Mouse (Mus musculus) small intestine, adult 2 months (tissue): ENCODE results near the gene Gm10563.

ENCODE experiments used
- CTCF ChIP-seq: fragments of 200-500 bp; IDR thresholded peaks from 2 replicates; pipeline ENCODE4 v1.5.1; 2012; ENCODE audit warnings: low read depth, mild to moderate bottlenecking, control low read depth, inconsistent platforms, low read length, moderate library complexity, mixed read lengths; ENCODE audit not compliant: insufficient replicate concordance, insufficient read length; ENCODE audit errors: extremely low read depth
- POLR2A ChIP-seq: fragments of 200-500 bp; IDR thresholded peaks from 2 replicates; pipeline ENCODE4 v1.6.1; 2012; ENCODE audit warnings: low read depth, mild to moderate bottlenecking, control low read depth, inconsistent platforms, low read length, moderate library complexity

DNA sequence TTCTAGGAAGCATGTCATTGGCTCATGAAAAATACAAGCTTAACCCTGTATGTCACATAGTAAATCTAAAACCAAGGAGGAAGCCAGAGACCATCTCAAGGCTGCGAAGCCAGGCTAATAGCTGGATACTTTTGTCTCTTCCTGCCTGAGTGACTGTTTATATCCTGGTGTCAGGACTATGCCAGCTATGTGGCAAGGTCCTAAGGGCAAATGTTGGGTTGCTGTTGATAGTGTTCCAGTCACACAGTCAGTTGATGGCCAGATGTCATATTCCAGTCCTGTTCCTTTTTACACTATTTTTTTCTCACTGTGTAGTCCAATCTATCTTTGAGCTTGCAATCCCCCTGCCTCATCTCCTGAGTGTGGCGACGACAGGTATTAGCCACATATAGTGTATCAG lies 31.9 kb downstream of the Gm10563 start:
- no peak for TF ChIP-seq POLR2A
- TF ChIP-seq CTCF: no peak
